Mouse (Mus musculus) layer of hippocampus, adult 8-10 months (tissue): ENCODE results near the gene Lyg1. TPM values are rescaled to one million over a fixed set of nuclear protein-coding genes. Genes with fewer than 3 reads are reported as not detected.
"Not testable (repeated sequence)": the region's sequence is repeated elsewhere in the genome, so short reads cannot be mapped to it uniquely, and the experiment has no call there.

Experiments used
- DNase-seq, 2 experiments: peaks; one replicate each; pipeline ENCODE4 v3.0.0; 2022; ENCODE audit warnings: low spot score in 2 of 2
- total RNA-seq, 4 experiments: library from RNA; stranded (reverse); gene quantifications; 2 replicates each; pipeline ENCODE4 v1.2.4; 2022

Lyg1 gene
- total RNA-seq = not detected

- DNase-seq = no peak
These were observed at the start of gene Lyg1 for GRCm38 (mm10) chr1:37957659-37958058. TSS of gene Lyg1 (minus strand) at chr1:37957759.

- DNase-seq = no peak
These were observed 49.2 kb upstream of the Lyg1 start for GRCm38 (mm10) chr1:38006741-38007140.

- DNase-seq = no peak
These were observed 45.5 kb upstream of the Lyg1 start for GRCm38 (mm10) chr1:38003046-38003445.

- DNase-seq = no peak
These were observed 44.4 kb upstream of the Lyg1 start for GRCm38 (mm10) chr1:38001956-38002355.

- DNase-seq = no peak
These were observed 43.3 kb upstream of the Lyg1 start for GRCm38 (mm10) chr1:38000844-38001243.

GRCm38 (mm10) chr1:37999552-37999951 lies 42.0 kb upstream of the Lyg1 start:
- DNase-seq = no peak

- no peak for DNase-seq
These were observed 41.0 kb upstream of the Lyg1 start for GRCm38 (mm10) chr1:37998371-37999199.

- peak; percentile 93 to 95 for DNase-seq
These were observed 40.3 kb upstream of the Lyg1 start, which contains the start of the genes Txndc9 and Eif5b for GRCm38 (mm10) chr1:37997867-37998266. TSS of gene Txndc9 (minus strand) at chr1:37997893. TSS of gene Eif5b (plus strand) at chr1:37998010.

GRCm38 (mm10) chr1:37996877-37997484 lies 39.4 kb upstream of the Lyg1 start:
- peak; percentile 98 to 99 for DNase-seq

GRCm38 (mm10) chr1:37996226-37996625 lies 38.7 kb upstream of the Lyg1 start:
- no peak for DNase-seq

GRCm38 (mm10) chr1:37987856-37988255 lies 30.3 kb upstream of the Lyg1 start:
- no peak for DNase-seq

- DNase-seq = peak in 1 of 2 experiments; percentile 34
These were observed 28.3 kb upstream of the Lyg1 start for GRCm38 (mm10) chr1:37985764-37986323.

- DNase-seq = no peak
These were observed 26.8 kb upstream of the Lyg1 start for GRCm38 (mm10) chr1:37984326-37984725.

GRCm38 (mm10) chr1:37977303-37977702 lies 19.7 kb upstream of the Lyg1 start:
- no peak for DNase-seq

GRCm38 (mm10) chr1:37976666-37977065 lies 19.1 kb upstream of the Lyg1 start:
- DNase-seq = not testable (repeated sequence)

GRCm38 (mm10) chr1:37971520-37971919 lies 14.0 kb upstream of the Lyg1 start:
- DNase-seq = no peak

- DNase-seq = no peak
These were observed 11.2 kb upstream of the Lyg1 start for GRCm38 (mm10) chr1:37968746-37969145.

- no peak for DNase-seq
These were observed 8.0 kb upstream of the Lyg1 start for GRCm38 (mm10) chr1:37965571-37965970.

GRCm38 (mm10) chr1:37959486-37959885 lies 1.9 kb upstream of the Lyg1 start:
- peak in 1 of 2 experiments; percentile 14 for DNase-seq

- no peak for DNase-seq
These were observed 957 bp upstream of the Lyg1 start for GRCm38 (mm10) chr1:37958516-37958915.

GRCm38 (mm10) chr1:37956690-37957431 lies 698 bp downstream of the Lyg1 start:
- peak in 1 of 2 experiments; percentile 15 for DNase-seq

GRCm38 (mm10) chr1:37955251-37955650 lies 2.3 kb downstream of the Lyg1 start:
- DNase-seq = no peak
